Mouse (Mus musculus): ENCODE measurements at regions not wholly inside any gene's neighbourhood (a gene's known extent, or its start where the extent isn't known, plus 50 kb on each side); places are given as distances from the start of the nearest gene placed in this dataset.
"Not testable (repeated sequence)": the region's sequence is repeated elsewhere in the genome, so short reads cannot be mapped to it uniquely, and the experiment has no call there.

GRCm38 (mm10) chr15:25252648-25253567 is 160.7 kb downstream of the Basp1 start:
- ATAC-seq (ENCODE audit: insufficient number of reproducible peaks, low FRiP score, low TSS enrichment): no peak

GRCm38 (mm10) chr15:25245631-25246030 is 167.9 kb downstream of the Basp1 start:
- ATAC-seq (ENCODE audit: insufficient number of reproducible peaks, low FRiP score, low TSS enrichment): no peak

GRCm38 (mm10) chr15:25237665-25238664 is 175.6 kb downstream of the Basp1 start:
- ATAC-seq (ENCODE audit: insufficient number of reproducible peaks, low FRiP score, low TSS enrichment): no peak

GRCm38 (mm10) chr15:25236191-25236723 is 177.3 kb downstream of the Basp1 start:
- ATAC-seq (ENCODE audit: insufficient number of reproducible peaks, low FRiP score, low TSS enrichment): no peak

GRCm38 (mm10) chr15:25234064-25234700 is 179.4 kb downstream of the Basp1 start:
- no peak for ATAC-seq (ENCODE audit: insufficient number of reproducible peaks, low FRiP score, low TSS enrichment)

- no peak for ATAC-seq (ENCODE audit: insufficient number of reproducible peaks, low FRiP score, low TSS enrichment)
Observed at GRCm38 (mm10) chr15:25230213-25230612, 183.4 kb downstream of the Basp1 start.

- ATAC-seq (ENCODE audit: insufficient number of reproducible peaks, low FRiP score, low TSS enrichment): no peak
Observed at GRCm38 (mm10) chr15:25229807-25230206, 183.8 kb downstream of the Basp1 start.

GRCm38 (mm10) chr15:25227496-25227895 is 186.1 kb downstream of the Basp1 start:
- ATAC-seq (ENCODE audit: insufficient number of reproducible peaks, low FRiP score, low TSS enrichment): no peak

GRCm38 (mm10) chr15:25225936-25226335 is 187.6 kb downstream of the Basp1 start:
- ATAC-seq (ENCODE audit: insufficient number of reproducible peaks, low FRiP score, low TSS enrichment): no peak

- no peak for ATAC-seq (ENCODE audit: insufficient number of reproducible peaks, low FRiP score, low TSS enrichment)
Observed at GRCm38 (mm10) chr15:25225431-25225830, 188.1 kb downstream of the Basp1 start.

GRCm38 (mm10) chr15:25221749-25222148 is 191.8 kb downstream of the Basp1 start:
- no peak for ATAC-seq (ENCODE audit: insufficient number of reproducible peaks, low FRiP score, low TSS enrichment)

- ATAC-seq (ENCODE audit: insufficient number of reproducible peaks, low FRiP score, low TSS enrichment): no peak
Observed at GRCm38 (mm10) chr15:25216375-25216774, 197.2 kb downstream of the Basp1 start.

GRCm38 (mm10) chr15:25202097-25202496 is 211.5 kb downstream of the Basp1 start:
- no peak for ATAC-seq (ENCODE audit: insufficient number of reproducible peaks, low FRiP score, low TSS enrichment)

GRCm38 (mm10) chr15:25200249-25200648 is 213.3 kb downstream of the Basp1 start:
- ATAC-seq (ENCODE audit: insufficient number of reproducible peaks, low FRiP score, low TSS enrichment): not testable (repeated sequence)

GRCm38 (mm10) chr15:25187881-25188326 is 225.7 kb downstream of the Basp1 start:
- ATAC-seq (ENCODE audit: insufficient number of reproducible peaks, low FRiP score, low TSS enrichment): no peak

GRCm38 (mm10) chr15:25172755-25173154 is 240.8 kb downstream of the Basp1 start:
- ATAC-seq (ENCODE audit: insufficient number of reproducible peaks, low FRiP score, low TSS enrichment): no peak

- no peak for ATAC-seq (ENCODE audit: insufficient number of reproducible peaks, low FRiP score, low TSS enrichment)
Observed at GRCm38 (mm10) chr15:25146371-25146770, 267.2 kb downstream of the Basp1 start.

GRCm38 (mm10) chr15:25144228-25144627 is 269.3 kb downstream of the Basp1 start:
- no peak for ATAC-seq (ENCODE audit: insufficient number of reproducible peaks, low FRiP score, low TSS enrichment)

GRCm38 (mm10) chr15:25140389-25141181 is 273.0 kb downstream of the Basp1 start:
- no peak for ATAC-seq (ENCODE audit: insufficient number of reproducible peaks, low FRiP score, low TSS enrichment)
